Mouse (Mus musculus) left cerebral cortex, postnatal 4 days (tissue): ENCODE data around the gene Rtl6. TPM values are rescaled to one million over a fixed set of nuclear protein-coding genes. Genes with fewer than 3 reads are reported as not detected.

Experiments
- DNase-seq: peaks from one replicate; pipeline ENCODE4 v3.0.0-alpha.2; 2022
- intact Hi-C: fragments of 180-260 bp; cut with DNase I; formaldehyde crosslinking; loops from one replicate; pipeline ENCODE4 v1.15.1; 2025
- total RNA-seq, 2 experiments: library from RNA; stranded (reverse); gene quantifications; 2 replicates each; pipeline ENCODE4 v1.2.3; 2021

Gene Rtl6
- total RNA-seq = 10 to 100 TPM; 63.2 to 69.6 TPM

- DNase-seq = peak; percentile 93
- intact Hi-C loops = no loop called here
Measured at GRCm38 (mm10) chr15:84557189-84557921, at the start of gene Rtl6. Gene Rtl6, minus strand, starts transcription at chr15:84557823.

- no peak for DNase-seq
- intact Hi-C loops = no loop called here
Measured at GRCm38 (mm10) chr15:84603267-84603963, 45.8 kb upstream of the Rtl6 start.

- DNase-seq = no peak
- intact Hi-C loops = no loop called here
Measured at GRCm38 (mm10) chr15:84600977-84601595, 43.5 kb upstream of the Rtl6 start.

- DNase-seq = no peak
- intact Hi-C loops = no loop called here
Measured at GRCm38 (mm10) chr15:84598911-84599310, 41.3 kb upstream of the Rtl6 start.

- intact Hi-C loops = no loop called here
- DNase-seq = peak; percentile 57
Measured at GRCm38 (mm10) chr15:84597816-84598215, 40.2 kb upstream of the Rtl6 start.

- no peak for DNase-seq
- intact Hi-C loops = no loop called here
Measured at GRCm38 (mm10) chr15:84597021-84597420, 39.4 kb upstream of the Rtl6 start.

GRCm38 (mm10) chr15:84595241-84595945 lies 37.8 kb upstream of the Rtl6 start:
- intact Hi-C loops = no loop called here
- DNase-seq = no peak

- no peak for DNase-seq
- intact Hi-C loops = no loop called here
Measured at GRCm38 (mm10) chr15:84593514-84593913, 35.9 kb upstream of the Rtl6 start.

- DNase-seq = peak; percentile 56
- intact Hi-C loops = no loop called here
Measured at GRCm38 (mm10) chr15:84592240-84592639, 34.6 kb upstream of the Rtl6 start.

- intact Hi-C loops = no loop called here
- DNase-seq = peak; percentile 53
Measured at GRCm38 (mm10) chr15:84591573-84592139, 34.0 kb upstream of the Rtl6 start.

GRCm38 (mm10) chr15:84588371-84588821 lies 30.8 kb upstream of the Rtl6 start:
- DNase-seq = no peak
- intact Hi-C loops = no loop called here

GRCm38 (mm10) chr15:84578607-84579006 lies 21.0 kb upstream of the Rtl6 start:
- no peak for DNase-seq
- intact Hi-C loops = no loop called here

GRCm38 (mm10) chr15:84577019-84577418 lies 19.4 kb upstream of the Rtl6 start:
- DNase-seq = peak; percentile 54
- intact Hi-C loops = no loop called here

- intact Hi-C loops = no loop called here
- no peak for DNase-seq
Measured at GRCm38 (mm10) chr15:84566568-84567110, 9.0 kb upstream of the Rtl6 start.

GRCm38 (mm10) chr15:84561501-84561900 lies 3.9 kb upstream of the Rtl6 start:
- no peak for DNase-seq
- intact Hi-C loops = no loop called here

GRCm38 (mm10) chr15:84556674-84557073 lies 949 bp downstream of the Rtl6 start:
- DNase-seq = no peak
- intact Hi-C loops = no loop called here

GRCm38 (mm10) chr15:84551065-84551464 lies 6.6 kb downstream of the Rtl6 start:
- no peak for DNase-seq
- intact Hi-C loops = no loop called here

- intact Hi-C loops = no loop called here
- DNase-seq = no peak
Measured at GRCm38 (mm10) chr15:84549291-84549797, 8.3 kb downstream of the Rtl6 start.

GRCm38 (mm10) chr15:84546028-84546427 lies 11.6 kb downstream of the Rtl6 start:
- intact Hi-C loops = no loop called here
- DNase-seq = no peak

GRCm38 (mm10) chr15:84541175-84541574 lies 16.4 kb downstream of the Rtl6 start:
- DNase-seq = no peak
- intact Hi-C loops = no loop called here
